Mouse (Mus musculus): ENCODE measurements around the gene Tgfb3. TPM values are rescaled to one million over a fixed set of nuclear protein-coding genes. Genes with fewer than 3 reads are reported as not detected.
A peak's percentile ranks its signal among the peaks of the same experiment; 100 is the strongest.

Tgfb3 gene
- total RNA-seq, 2 experiments from 2014 or later, result 31.4 to 32.5 TPM

DNA sequence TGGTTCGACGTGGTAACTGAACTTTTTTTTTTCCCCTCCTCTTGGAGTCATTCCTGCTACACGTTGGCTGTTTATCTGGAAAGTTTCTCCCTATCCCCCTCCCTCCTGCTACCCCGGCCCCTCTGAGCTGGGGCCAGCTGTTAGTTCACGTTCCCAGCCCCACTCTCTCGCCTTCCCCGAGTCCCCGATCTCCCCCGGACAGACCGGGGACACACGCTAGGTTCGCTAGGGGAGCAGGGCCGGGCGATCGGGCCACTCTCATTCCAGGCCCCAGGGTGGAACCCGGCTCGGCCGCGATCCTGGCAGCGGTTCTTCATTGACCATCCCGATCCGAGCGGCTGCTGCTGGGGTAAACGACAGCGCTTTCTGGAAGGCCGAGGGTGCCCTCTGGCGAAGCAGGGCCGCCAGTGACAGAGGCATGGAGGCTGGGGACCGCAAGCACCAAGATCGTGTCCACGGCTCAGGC, 394 bp upstream of the Tgfb3 start:
- DNase-seq, result peak; percentile 91

DNA sequence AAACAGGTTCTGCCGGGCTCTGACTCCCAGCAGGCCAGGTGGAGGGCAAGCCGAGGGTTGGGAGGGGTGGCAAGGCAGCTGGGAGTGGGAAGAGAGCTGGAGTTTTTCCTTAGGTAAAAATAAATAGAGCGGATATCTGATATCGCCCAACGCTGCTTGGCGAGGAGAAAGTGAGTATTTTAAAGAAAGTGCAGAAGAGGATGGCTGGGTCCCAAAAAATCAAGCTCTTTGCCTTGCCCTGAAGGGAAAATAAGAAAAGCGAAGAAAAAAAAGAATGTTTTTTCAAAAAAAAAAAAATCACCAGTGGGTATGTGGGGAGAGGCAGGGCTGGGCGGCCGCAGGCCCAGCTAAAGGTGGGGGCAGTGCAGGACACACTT, 677 bp downstream of the Tgfb3 start:
- no peak for DNase-seq

DNA sequence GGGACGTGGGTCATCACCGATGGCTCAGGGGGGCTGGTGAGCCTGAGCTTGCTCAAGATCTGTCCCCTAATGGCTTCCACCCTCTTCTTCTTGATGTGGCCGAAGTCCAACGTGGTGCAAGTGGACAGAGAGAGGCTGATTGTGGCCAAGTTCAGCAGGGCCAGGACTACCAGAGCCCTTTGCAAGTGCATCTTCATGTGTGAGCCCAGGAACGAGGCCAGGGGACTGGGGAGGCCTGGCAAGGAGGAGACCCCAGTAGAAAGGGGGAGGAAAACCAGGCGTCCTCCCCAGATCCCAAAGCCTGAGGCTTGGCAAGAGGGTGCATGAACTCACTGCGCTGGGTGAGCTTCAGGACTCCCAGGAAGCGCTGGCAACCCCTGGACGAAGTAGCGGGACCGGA, 1.1 kb downstream of the Tgfb3 start:
- no peak for DNase-seq

DNA sequence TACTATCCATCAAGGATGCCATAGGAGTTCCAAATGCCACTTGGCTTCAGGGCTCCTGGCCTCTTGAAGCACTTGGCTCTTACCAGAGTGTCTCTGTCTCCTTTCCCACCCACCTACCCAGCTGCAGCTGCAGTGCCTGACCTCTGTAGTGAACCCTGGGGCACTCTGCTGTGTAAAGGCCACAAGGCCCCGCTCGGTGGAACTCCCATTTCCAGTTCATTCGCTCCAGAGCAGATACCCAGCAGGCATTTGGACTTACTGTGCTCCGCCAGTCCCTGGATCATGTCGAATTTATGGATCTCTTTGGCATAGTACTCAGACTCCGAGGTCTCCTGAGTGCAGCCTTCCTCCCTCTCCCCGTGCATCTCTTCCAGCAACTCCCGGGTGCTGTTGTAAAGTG, 1.5 kb downstream of the Tgfb3 start:
- DNase-seq, result no peak

- DNase-seq, result peak; percentile 51
Observed at GRCm38 (mm10) chr12:86076321-86076901, 2.4 kb downstream of the Tgfb3 start.

DNA sequence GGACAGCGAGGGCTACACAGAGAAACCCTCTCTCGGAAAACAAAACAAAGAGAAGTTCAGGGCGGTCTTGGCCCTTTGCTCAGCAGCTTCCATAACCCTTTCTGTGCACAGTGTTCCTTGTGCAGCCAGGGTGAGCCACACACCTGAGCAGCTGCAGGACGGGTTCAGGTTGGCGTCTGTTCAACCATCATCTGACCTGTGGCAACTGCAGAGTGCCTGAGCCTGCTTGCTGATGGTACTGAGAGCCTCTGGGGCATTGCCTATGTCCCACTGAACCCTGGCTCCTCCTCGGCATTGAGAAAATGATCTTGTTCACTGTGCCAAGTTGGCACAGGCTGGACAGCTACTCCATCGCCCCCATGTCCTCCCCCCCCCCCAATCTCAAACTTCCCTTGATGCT, 3.5 kb downstream of the Tgfb3 start:
- DNase-seq, result no peak

- no peak for DNase-seq
Observed at GRCm38 (mm10) chr12:86074681-86075080, 4.2 kb downstream of the Tgfb3 start.

- no peak for DNase-seq
Observed at GRCm38 (mm10) chr12:86071432-86071831, 7.4 kb downstream of the Tgfb3 start.

DNA sequence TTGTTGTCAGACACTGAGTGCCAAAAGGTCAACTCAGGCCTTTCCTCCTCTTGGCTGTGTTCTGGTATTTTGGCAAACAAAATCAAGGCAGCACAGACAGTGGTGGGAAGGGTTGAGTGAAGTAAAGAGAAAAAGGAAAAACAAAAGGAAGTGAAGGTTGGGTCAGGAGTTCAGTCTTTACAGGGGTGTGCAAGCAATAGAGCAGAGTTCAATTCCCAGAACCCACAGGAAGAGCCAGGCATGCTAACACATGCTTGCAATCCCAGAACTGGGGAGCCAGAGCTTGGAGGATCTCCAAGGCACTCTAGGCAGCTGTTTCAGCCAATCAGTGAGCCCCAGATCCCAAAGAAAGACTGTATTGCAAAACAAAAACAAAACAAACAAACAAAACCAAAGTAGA, 14.0 kb downstream of the Tgfb3 start:
- DNase-seq, result no peak

- DNase-seq, result no peak
Observed at GRCm38 (mm10) chr12:86059341-86059740, 19.5 kb downstream of the Tgfb3 start.

DNA sequence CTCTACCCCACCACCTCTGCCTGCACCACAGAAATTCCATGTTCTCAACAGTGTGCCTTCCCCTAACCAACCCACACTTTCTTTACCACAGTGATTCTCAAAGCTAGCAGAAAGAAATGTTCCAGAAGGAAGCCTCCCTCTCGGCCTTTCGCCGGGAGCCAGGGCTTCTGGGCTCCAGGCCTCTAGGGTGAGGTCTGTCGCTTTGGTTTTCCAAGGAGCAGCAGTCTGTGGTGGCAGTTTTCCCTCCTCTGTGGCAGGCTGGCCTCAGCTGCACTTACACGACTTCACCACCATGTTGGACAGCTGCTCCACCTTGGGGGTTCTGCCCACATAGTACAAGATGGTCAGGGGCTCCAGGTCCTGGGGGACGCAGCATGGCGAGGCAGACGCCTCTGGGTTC, 21.3 kb downstream of the Tgfb3 start:
- no peak for DNase-seq

- peak; percentile 33 for DNase-seq
Observed at GRCm38 (mm10) chr12:86056976-86057375, 21.9 kb downstream of the Tgfb3 start.

DNA sequence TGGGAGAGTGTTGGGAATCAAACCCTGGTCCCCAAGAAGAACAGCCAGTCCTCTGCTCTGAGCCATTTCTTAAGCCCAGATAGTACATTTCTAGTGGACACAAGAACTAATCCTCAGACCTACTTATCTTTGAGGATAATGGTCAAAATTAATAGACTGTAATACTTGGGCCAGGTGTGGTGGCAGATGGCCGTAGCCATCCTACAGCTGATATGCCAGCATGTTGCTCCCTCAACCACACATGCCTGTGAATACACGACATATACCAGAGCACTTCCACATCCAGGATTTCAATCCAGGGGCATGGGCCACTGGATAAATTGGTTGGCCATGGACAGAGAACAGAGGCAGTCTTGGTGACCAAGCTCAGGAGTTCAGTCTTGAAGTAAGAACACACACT, 23.5 kb downstream of the Tgfb3 start:
- DNase-seq, result no peak

GRCm38 (mm10) chr12:86051477-86051876, 27.4 kb downstream of the Tgfb3 start:
- no peak for DNase-seq

- DNase-seq, result no peak
Observed at GRCm38 (mm10) chr12:86049813-86050212, 29.0 kb downstream of the Tgfb3 start.

GRCm38 (mm10) chr12:86047376-86047775, 31.5 kb downstream of the Tgfb3 start:
- DNase-seq, result no peak

DNA sequence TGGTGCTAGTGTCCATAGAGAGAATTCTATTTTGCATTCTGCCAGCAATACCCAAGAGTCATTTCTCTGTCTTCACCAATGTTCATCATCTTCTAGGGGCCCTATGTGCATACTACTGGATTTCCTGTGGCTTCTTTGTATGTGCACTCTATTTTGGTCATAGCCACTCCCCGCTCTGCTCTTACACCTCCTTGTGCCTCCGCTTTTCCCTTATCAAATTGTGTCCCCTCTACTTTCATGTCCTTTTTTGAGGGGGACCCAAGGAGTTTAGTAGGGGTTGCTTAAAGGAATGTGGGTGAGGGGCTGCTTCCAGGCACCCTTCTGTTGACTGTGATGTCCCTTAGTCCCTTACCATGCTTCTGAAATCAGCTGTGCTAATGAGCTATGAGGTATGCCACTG, 32.1 kb downstream of the Tgfb3 start:
- DNase-seq, result no peak

DNA sequence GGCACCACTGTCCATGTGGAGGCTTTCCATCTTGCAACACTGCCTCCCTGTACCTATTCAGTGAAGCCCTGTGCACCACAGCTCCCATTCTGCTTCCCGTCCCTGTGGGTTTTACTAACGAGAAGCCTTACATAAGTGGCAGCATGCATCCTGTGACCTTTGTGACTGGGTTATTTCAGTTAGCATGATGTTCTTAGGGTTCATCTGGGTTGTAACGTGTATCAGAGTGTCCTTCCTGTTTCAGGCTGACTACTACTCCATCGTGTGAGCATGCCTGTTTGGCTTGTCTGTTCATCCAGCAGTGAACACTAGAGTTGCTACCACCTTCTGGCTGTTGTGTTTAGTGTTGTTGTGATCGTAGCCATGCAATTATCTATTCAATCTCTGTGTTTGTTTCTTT, 32.7 kb downstream of the Tgfb3 start:
- no peak for DNase-seq

GRCm38 (mm10) chr12:86039751-86040150, 39.1 kb downstream of the Tgfb3 start:
- DNase-seq, result no peak

DNA sequence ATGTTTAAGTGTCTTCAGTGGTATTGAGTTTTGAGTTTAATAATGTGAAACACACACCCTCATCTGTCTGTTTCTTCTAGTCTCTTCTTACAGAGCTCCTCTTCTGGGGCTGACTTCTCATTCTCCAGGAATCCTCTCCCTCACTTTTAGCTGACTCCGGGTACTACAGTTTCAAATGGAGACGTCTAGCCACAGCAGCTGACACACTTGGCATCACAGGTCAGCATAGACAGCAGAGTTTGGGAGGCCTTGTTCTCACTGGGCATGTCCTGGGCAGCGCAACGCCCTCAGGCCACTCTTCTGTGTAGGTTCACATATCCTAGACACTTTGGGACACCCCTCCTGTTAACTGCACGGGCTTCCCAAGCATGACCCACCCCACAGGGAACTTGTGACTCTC, 39.8 kb downstream of the Tgfb3 start:
- no peak for DNase-seq

- no peak for DNase-seq
Observed at GRCm38 (mm10) chr12:86037235-86037921, 41.5 kb downstream of the Tgfb3 start.

- DNase-seq, result no peak
Observed at GRCm38 (mm10) chr12:86036368-86037166, 42.3 kb downstream of the Tgfb3 start.

DNA sequence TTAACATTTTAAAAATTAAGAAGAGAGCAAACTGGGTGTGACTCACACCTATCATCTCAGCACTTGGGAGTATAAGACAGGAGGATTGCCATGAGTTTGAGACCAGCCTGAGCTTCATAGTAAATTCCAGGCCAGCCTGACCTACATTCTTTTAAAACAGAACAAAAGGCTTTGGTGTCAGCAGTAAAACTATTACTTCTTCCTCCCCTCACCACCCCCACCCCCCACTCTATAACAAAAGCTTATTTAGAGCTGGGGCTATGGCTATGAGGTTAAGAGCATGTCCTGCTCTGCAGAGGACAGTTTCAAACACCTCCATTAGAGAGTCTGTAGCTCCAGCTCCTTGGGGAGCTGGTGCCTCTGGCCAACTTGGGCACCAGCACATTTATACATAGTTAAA, 43.3 kb downstream of the Tgfb3 start:
- no peak for DNase-seq

Measured in gastrocnemius, postnatal 25 days (tissue).